Mouse (Mus musculus) cortical plate, adult 2 months (tissue): Measurements from ENCODE around the gene Ptbp3.

ENCODE experiments used
- CTCF ChIP-seq: fragments of 200-500 bp; IDR thresholded peaks from 2 replicates; pipeline ENCODE4 v1.5.1; 2011; ENCODE audit warnings: mild to moderate bottlenecking, control low read depth, low read length; ENCODE audit not compliant: insufficient read depth; ENCODE audit errors: extremely low read depth
- POLR2A ChIP-seq: fragments of 200-500 bp; IDR thresholded peaks from 2 replicates; pipeline ENCODE4 v1.6.1; 2011; ENCODE audit warnings: mild to moderate bottlenecking, low read length, control low read depth; ENCODE audit not compliant: insufficient read depth; ENCODE audit errors: extremely low read depth

DNA sequence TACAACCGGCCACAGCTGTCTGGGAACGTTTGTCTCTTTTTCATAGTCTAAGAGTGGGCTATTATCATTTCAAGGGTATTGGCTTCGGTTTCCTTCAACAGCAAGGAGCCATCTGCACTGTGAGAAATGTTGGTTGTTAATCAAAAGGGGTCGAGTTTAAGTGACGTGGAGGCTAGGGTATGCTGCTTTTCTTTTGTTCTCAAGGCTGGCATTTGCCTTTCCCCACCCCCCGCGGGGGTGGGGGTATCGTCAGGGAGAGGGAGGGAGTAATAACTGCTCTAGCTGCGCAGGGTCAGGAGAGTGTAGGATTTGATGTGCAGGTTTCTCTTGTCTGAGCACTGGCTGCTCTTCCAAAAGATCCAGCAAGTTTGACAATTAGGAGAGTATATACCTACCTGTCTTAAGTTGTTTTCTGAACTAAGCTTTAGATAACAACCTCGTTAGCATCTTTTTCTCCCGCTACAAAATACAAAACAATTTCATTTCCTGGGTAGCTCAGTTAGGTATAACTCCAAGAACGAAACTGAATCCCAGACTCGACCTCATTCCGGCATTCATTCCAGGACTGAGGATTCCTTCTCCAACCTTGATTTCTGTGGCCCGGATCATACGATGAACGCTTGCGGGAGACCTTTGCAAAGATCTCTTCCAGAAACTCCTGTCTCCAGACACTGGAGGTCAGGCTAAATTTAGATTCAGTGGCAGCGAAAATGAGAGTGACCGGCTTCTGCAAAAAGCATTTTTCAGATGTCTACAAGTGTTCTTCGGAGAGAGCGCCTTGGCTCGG is 31.5 kb upstream of the Ptbp3 start:
- TF ChIP-seq POLR2A (no peak), CTCF (no peak)
